Mouse (Mus musculus): ENCODE results near the gene Scgb1b15. TPM values are rescaled to one million over a fixed set of nuclear protein-coding genes. Genes with fewer than 3 reads are reported as not detected.

The Scgb1b15 gene
- not detected in 2 replicates for polyA plus RNA-seq (2015; fragmentation: Nextera tagmentation; extraction: Ambion mirVana)

GRCm38 (mm10) chr7:32836254-32836653 is at the start of gene Scgb1b15:
TSS of gene Scgb1b15 (plus strand) at chr7:32836554.

GRCm38 (mm10) chr7:32829562-32829961 is 6.8 kb upstream of the Scgb1b15 start, which contains the start of gene Scgb2b15:
TSS of gene Scgb2b15 (minus strand) at chr7:32829662.

Other genes with a start within 250 kb of the Scgb1b15 start
- gene Scgb2b15, start 6.9 kb upstream of the Scgb1b15 start, polyA plus RNA-seq (2015; fragmentation: Nextera tagmentation; extraction: Ambion mirVana) = not detected in 2 replicates
- not detected in 2 replicates for gene Scgb2b17, start 220.0 kb downstream of the Scgb1b15 start, polyA plus RNA-seq (2015; fragmentation: Nextera tagmentation; extraction: Ambion mirVana)
- not detected in 2 replicates for gene Scgb1b17, start 226.9 kb downstream of the Scgb1b15 start, polyA plus RNA-seq (2015; fragmentation: Nextera tagmentation; extraction: Ambion mirVana)